Mouse (Mus musculus) left cerebral cortex, adult 11 months (tissue): ENCODE measurements at regions not wholly inside any gene's neighbourhood (a gene's known extent, or its start where the extent isn't known, plus 50 kb on each side); places are given as distances from the start of the nearest gene placed in this dataset.

ENCODE experiments used
- DNase-seq: peaks from one replicate; pipeline ENCODE4 v3.0.0; 2022; ENCODE audit warnings: low spot score

- DNase-seq: no peak
These were observed 317.8 kb upstream of the Hnrnpa3 start for GRCm38 (mm10) chr2:75341310-75341709.

GRCm38 (mm10) chr2:75341726-75342280 is 317.3 kb upstream of the Hnrnpa3 start:
- DNase-seq: no peak

GRCm38 (mm10) chr2:75350902-75351301 is 308.2 kb upstream of the Hnrnpa3 start:
- no peak for DNase-seq

- DNase-seq: no peak
These were observed 307.1 kb upstream of the Hnrnpa3 start for GRCm38 (mm10) chr2:75351965-75352364.

GRCm38 (mm10) chr2:75352564-75352963 is 306.5 kb upstream of the Hnrnpa3 start:
- no peak for DNase-seq

- DNase-seq: no peak
These were observed 302.2 kb upstream of the Hnrnpa3 start for GRCm38 (mm10) chr2:75356691-75357375.

- DNase-seq: no peak
These were observed 301.5 kb upstream of the Hnrnpa3 start for GRCm38 (mm10) chr2:75357516-75357915.

- DNase-seq: no peak
These were observed 298.1 kb upstream of the Hnrnpa3 start for GRCm38 (mm10) chr2:75360936-75361335.

GRCm38 (mm10) chr2:75376666-75377065 is 282.4 kb upstream of the Hnrnpa3 start:
- DNase-seq: no peak

- DNase-seq: no peak
These were observed 273.4 kb upstream of the Hnrnpa3 start for GRCm38 (mm10) chr2:75385551-75386263.

GRCm38 (mm10) chr2:75386636-75387035 is 272.4 kb upstream of the Hnrnpa3 start:
- no peak for DNase-seq

- no peak for DNase-seq
These were observed 267.0 kb upstream of the Hnrnpa3 start for GRCm38 (mm10) chr2:75392041-75392440.

GRCm38 (mm10) chr2:75394928-75395673 is 264.0 kb upstream of the Hnrnpa3 start:
- DNase-seq: no peak

GRCm38 (mm10) chr2:75396016-75396415 is 263.0 kb upstream of the Hnrnpa3 start:
- DNase-seq: no peak

- no peak for DNase-seq
These were observed 258.7 kb upstream of the Hnrnpa3 start for GRCm38 (mm10) chr2:75400291-75400870.

GRCm38 (mm10) chr2:75403791-75404190 is 255.3 kb upstream of the Hnrnpa3 start:
- DNase-seq: no peak

GRCm38 (mm10) chr2:75405524-75406214 is 253.4 kb upstream of the Hnrnpa3 start:
- no peak for DNase-seq

GRCm38 (mm10) chr2:75406721-75407455 is 252.2 kb upstream of the Hnrnpa3 start:
- no peak for DNase-seq

- no peak for DNase-seq
These were observed 251.5 kb upstream of the Hnrnpa3 start for GRCm38 (mm10) chr2:75407560-75407959.

- no peak for DNase-seq
These were observed 251.0 kb upstream of the Hnrnpa3 start for GRCm38 (mm10) chr2:75408016-75408415.

- DNase-seq: no peak
These were observed 249.3 kb upstream of the Hnrnpa3 start for GRCm38 (mm10) chr2:75409806-75410205.
